Mouse (Mus musculus) layer of hippocampus, adult 2 months (tissue): ENCODE results near the gene Dst. TPM values are rescaled to one million over a fixed set of nuclear protein-coding genes. Genes with fewer than 3 reads are reported as not detected.
A peak's percentile ranks its signal among the peaks of the same experiment; 100 is the strongest.

Experiments used
- DNase-seq, 2 experiments: peaks; one replicate each; pipeline ENCODE4 v3.0.0; 2022; ENCODE audit warnings: low spot score in 2 of 2
- H3K27ac ChIP-seq: fragments of 200-600 bp; 2 replicates; pipeline ENCODE4 v1.8.1; 2022
- H3K4me3 ChIP-seq: fragments of 200-600 bp; 2 replicates; pipeline ENCODE4 v1.8.1; 2022; ENCODE audit warnings: mild to moderate bottlenecking
- CTCF ChIP-seq: fragments of 200-600 bp; conservative IDR thresholded peaks from 2 replicates; pipeline ENCODE4 v1.8.1; 2022; ENCODE audit warnings: antibody characterized with exemption, mild to moderate bottlenecking, moderate library complexity
- total RNA-seq, 2 experiments: library from RNA; stranded (reverse); gene quantifications; 2 replicates each; pipeline ENCODE4 v1.2.3; 2021

The Dst gene
- total RNA-seq, 2 experiments from 2014 or later = 206 to 207 TPM

- Histone ChIP-seq H3K4me3 (no peak overlapping the region), H3K27ac (no peak overlapping the region)
- no peak for TF ChIP-seq CTCF
- DNase-seq = no peak
These were observed 4.4 kb upstream of the Dst start for GRCm38 (mm10) chr1:33903587-33903986.

DNA sequence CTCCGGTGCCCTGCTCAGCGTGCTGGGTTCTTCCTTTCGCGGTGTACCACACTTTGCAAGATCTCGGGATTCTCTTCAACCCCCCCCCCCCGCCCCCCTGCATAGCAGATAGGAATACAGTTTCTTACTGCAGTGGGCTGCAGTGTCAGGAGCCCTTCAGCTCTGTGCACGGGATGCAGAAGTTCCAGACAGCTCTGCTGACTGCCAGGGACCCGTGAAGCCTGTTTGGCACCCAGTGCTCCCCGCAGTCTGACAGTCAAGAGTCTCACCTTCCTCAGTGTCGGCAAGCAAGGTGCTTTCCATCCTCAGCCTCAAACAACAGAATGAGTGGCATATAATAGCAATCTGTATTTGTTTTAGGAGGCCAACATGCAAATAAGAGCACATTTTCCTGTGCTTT lies 1.8 kb upstream of the Dst start:
- 0 out of 2 replicates have a peak overlapping the region, but pooled peaks have one; percentile 83 for H3K27ac ChIP-seq
- no peak for DNase-seq

DNA sequence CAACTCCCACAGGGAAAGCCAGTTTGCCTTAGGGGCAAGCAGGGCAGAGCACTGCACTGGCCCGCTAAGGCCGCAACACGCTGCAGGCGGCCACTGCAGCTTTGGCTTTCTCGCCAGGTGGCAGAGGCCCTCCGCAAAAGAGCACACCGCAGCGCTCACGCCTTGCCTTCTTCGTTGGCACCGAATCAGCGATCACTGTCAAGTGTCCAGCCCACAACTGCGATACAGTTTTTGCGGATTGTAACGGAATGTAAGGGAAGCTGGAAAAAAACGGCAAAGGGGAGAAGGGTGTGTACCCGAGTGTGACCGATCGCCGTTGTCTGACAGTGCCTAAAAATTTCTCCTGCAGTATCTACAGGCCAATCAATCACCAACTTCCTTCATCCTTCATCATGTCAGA lies 1.1 kb upstream of the Dst start:
- Histone ChIP-seq H3K27ac (peak overlapping the region; percentile 83), H3K4me3 (peak overlapping the region; percentile 79)
- TF ChIP-seq CTCF = no peak; the same call in none of the 2 replicates
- no peak for DNase-seq

More for the DNA sequence above, 1.8 kb upstream of the Dst start:
- H3K4me3 ChIP-seq = peak overlapping the region; percentile 79
- no peak for TF ChIP-seq CTCF

DNA sequence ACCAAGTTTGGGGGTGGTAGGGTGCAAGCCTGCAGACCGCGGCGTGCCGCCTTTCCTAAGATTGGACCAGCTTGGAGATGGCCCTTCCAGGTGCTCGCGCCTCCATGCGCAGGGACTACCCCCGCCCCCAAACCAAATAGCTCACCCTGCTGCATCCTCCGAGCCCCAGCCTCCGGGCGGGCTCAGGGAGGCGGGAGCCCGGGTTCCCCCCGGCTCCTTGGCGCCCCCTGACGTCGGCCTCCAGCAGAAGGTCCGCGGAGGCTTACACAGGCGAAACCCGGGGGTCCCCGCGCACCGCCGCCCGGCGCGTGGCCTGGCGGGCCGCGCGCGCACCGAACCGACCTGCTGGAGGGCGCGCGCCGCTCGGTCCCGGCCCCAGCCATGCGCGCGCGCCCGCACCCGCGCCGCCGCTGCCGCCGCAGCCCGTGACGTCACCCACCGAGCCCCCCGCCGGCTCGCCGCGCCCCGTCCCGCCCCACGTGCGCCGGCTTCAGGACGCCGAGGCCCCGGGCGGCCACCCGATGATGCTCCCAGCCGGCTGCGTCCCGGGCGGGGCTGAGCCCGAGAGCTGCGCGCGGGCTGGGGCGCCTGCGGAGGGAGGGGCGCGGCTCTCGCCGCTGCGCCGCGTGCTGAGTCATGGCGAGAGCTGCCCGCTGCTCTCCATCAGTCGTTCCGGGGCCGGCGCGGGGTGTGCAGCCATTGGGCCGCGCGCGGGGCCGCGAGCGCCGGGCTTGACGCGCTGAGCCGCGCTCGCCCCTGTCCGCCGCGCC lies 419 bp upstream of the Dst start, which contains the start of gene Bend6:
Gene Bend6 (minus strand): TSS at position 396 of the 770 bp plus-strand sequence.
- peak within 1 kb of the TSS; percentile 79 for H3K4me3 ChIP-seq
- peak; percentile 70 for TF ChIP-seq CTCF
- peak; percentile 68 to 73 for DNase-seq
- H3K27ac ChIP-seq = peak within 1 kb of the TSS; percentile 90

DNA sequence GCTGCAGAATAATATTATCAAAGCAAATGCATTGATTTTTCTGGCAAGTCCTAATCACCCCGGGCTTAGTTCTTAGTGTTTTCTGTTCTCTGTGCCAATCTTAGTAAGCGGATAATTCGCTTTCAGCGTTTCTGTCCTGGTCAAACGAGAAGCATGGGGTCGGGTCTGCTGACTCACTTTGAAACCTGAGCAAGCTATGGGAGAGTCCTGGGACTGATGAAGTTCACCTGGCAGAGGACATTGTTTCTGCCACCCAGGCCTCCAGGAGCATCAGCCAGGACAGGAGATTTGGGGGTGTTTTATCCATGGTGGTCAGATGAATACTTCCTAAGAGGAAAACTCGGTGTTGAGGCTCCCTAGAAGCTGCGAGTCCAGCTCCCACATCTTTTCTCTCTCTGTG lies 3.6 kb downstream of the Dst start:
- H3K4me3 ChIP-seq = no peak overlapping the region
- no peak overlapping the region for H3K27ac ChIP-seq
- TF ChIP-seq CTCF = no peak
- no peak for DNase-seq

GRCm38 (mm10) chr1:33916554-33916953 lies 8.5 kb downstream of the Dst start:
- no peak overlapping the region for H3K27ac ChIP-seq
- no peak for TF ChIP-seq CTCF
- no peak for DNase-seq
- no peak overlapping the region for H3K4me3 ChIP-seq

GRCm38 (mm10) chr1:33922975-33923374 lies 14.9 kb downstream of the Dst start:
- Histone ChIP-seq H3K27ac (no peak overlapping the region), H3K4me3 (no peak overlapping the region)
- no peak for TF ChIP-seq CTCF
- DNase-seq = no peak

GRCm38 (mm10) chr1:33925283-33925682 lies 17.3 kb downstream of the Dst start:
- H3K27ac ChIP-seq = no peak overlapping the region
- no peak overlapping the region for H3K4me3 ChIP-seq
- TF ChIP-seq CTCF = no peak

GRCm38 (mm10) chr1:33927466-33927865 lies 19.4 kb downstream of the Dst start:
- no peak overlapping the region for H3K4me3 ChIP-seq
- no peak overlapping the region for H3K27ac ChIP-seq
- TF ChIP-seq CTCF = no peak
- DNase-seq = no peak

More at GRCm38 (mm10) chr1:33925283-33925682, 17.3 kb downstream of the Dst start:
- no peak for DNase-seq

DNA sequence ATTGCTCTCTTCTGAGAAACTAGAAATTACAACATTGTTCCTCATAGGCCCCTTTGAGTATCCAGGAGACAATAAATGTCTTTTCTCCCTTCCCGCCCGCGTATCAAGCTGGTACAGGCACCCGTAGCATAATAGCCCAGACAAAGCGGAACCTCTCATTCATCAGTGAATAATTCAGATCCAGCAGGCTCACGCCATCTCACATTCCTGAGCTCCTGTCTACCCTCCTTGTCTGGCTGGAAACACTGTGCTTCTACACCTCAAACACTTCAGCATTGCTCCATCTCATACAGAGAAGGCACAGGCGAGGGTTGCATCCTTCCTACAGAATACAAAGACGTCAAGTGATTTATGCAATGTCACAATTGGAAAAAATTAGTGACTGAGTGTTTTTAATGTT lies 23.8 kb downstream of the Dst start:
- TF ChIP-seq CTCF = no peak
- no peak for DNase-seq
- no peak overlapping the region for H3K27ac ChIP-seq
- H3K4me3 ChIP-seq = no peak overlapping the region

DNA sequence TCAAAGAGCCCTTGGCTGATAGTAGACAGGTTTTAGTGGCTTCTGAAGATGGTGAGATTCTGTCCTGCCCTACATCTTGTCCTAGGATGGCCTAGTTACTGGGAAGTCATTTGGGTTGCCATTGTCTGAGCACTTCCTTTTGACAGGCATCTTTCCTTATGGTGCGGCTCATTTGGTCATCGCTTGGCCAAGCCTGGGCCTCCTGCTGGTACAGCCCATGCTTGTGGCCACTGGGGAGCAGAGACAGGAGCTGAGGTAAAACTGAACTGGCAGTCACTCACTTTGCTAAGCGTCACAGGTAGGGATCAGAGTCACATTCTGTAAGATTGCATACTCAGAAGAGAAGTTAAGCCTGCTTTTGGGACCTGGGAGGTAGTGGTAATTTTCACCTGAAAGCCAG lies 24.2 kb downstream of the Dst start:
- peak overlapping the region; percentile 62; the same call in 1 of the 2 replicates for H3K27ac ChIP-seq
- no peak for DNase-seq
- TF ChIP-seq CTCF = no peak
- H3K4me3 ChIP-seq = no peak overlapping the region

GRCm38 (mm10) chr1:33932845-33933499 lies 24.9 kb downstream of the Dst start:
- DNase-seq = peak in 1 of 2 experiments; percentile 29
- Histone ChIP-seq H3K4me3 (no peak overlapping the region), H3K27ac (peak overlapping the region; percentile 62; the same call in 1 of the 2 replicates)
- TF ChIP-seq CTCF = no peak

DNA sequence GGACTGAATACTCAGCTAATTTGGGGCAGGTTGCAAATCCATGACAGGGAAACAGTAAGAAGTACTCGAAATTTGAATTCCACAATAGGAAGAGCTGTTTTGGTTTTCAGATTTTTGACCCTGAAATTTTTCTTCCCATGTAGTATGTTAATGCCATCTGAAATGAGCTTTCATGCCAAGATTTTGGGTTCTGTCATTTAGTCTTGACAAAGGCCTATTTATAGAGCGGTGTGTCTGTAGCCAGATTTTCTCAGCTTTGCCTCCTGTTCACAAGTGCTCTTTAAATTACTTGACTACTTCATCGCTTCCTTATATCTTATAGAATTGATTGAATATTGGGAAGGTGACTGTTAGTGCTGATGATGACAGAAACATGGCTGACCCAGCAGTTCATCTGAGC lies 27.9 kb downstream of the Dst start:
- no peak for DNase-seq
- H3K4me3 ChIP-seq = no peak overlapping the region
- peak overlapping the region; percentile 14; the same call in 1 of the 2 replicates for H3K27ac ChIP-seq
- TF ChIP-seq CTCF = no peak
